Mouse (Mus musculus): ENCODE results near the gene Ticrr. TPM values are rescaled to one million over a fixed set of nuclear protein-coding genes. Genes with fewer than 3 reads are reported as not detected.

Ticrr gene
- total RNA-seq, 2 experiments from 2014 or later: 0.11 to 0.19 TPM

DNA sequence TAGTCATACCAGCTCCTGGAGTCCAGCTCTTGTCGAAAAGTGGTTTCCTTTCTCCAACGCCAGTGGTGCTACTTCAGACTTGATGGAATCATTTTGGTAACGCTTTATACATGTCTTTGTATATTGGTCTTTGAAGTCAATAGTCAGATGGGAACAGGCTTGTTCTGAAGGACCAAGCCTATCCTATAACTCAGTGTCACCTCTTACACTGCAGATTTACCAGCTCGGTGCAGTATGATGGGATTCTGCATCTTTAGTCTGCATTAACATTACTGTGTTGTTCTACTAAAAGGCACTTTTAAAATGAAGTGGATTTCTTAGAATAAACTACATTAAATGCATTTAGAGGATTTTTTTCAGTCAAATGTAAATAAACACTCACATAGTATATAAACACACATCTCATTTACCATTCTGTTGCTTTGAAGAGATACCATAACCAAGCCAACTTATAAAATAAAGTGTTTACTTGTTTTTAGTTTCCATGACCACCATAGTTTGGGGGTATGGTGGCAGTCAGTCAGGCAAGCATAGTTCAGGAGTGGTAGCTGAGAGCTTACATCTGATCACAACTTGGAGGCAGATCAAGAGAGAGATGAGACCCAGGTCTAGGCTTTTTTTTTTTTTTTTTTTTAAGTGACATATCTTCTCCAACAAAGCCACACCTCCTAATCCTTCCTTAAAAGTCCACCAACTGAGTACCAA lies 11.1 kb downstream of the Ticrr start:
- intact Hi-C loops (cut with DNase I): no loop called here
- no peak for DNase-seq

DNA sequence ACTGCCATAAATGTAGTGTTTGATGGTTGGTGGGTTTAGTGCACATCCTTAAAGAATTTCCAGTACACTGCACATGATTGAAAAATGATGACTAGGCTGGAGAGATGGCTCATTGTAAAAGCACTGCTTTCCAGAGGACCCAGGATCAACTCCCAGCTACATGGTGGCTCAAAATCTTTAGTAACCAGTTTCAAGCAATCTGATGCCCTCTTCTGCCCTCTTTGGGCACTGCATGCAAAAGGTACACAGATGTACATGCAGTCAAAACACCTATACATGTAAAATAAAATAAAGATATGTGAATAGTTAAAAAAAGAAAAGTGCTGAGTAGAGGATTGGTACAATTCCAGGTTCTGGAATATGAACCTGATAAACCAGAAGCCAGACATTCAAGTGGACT lies 19.2 kb downstream of the Ticrr start:
- DNase-seq: no peak
- intact Hi-C loops (cut with DNase I): no loop called here

DNA sequence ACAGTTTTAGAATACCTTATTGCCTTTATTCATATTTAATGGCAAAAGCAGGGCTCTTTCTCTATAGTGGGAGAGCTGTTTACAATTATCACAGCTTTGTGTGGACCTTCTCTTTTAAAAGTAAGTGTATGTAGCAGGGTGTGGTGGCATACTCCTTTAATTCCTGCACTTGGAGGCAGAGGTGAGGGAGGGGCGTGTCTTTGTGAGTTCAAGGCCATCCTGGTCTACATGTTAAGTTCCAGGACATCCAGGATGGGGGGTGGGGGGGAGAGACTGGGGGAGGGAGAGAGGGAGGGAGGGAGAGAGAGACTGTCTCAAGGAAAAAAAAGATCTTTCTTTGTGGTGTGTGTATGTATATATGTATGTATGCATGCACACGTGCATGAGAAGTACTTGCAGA lies 20.2 kb downstream of the Ticrr start:
- intact Hi-C loops (cut with DNase I): no loop called here
- DNase-seq: no peak

DNA sequence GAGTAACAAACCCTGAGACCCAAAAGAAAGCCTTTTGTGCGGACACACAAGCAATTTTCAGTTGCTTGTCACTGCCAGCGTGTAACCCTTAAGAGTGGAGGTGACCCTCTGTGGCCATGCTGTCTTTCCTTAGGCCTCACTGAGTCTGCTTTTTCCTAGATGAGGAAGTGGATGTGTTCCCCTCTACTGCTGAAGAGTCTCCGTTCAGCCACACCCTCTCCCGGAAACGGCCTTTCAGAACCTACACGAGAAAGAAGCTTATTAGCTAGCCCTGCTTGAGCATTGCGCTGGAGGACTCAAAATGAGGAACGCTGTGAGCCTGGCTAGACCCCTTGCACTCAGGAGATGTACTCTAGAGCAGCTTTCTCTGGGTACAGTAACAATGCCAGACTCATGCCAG lies 36.5 kb downstream of the Ticrr start:
- intact Hi-C loops (cut with DNase I): no loop called here
- no peak for DNase-seq

DNA sequence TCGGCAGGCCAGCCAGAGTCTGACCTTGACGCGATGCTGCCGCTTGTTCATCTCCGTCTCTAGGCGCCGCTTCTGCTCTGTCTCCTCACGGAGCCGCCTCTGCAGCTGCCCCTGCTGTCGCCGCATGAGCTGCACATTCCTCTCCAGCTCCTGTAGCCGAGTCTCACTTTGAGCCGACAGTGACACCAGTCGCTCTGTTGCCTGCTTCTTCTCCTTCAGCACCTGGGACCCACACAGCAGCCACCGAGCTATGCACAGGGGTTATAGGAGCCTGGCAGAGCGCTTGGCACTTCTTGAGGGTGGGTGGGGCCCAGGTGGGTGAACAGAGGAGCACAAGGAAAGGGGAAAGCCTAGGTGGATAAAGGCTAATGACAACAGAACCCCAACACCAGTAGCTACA lies 42.8 kb downstream of the Ticrr start:
- no peak for DNase-seq
- intact Hi-C loops (cut with DNase I): no loop called here

DNA sequence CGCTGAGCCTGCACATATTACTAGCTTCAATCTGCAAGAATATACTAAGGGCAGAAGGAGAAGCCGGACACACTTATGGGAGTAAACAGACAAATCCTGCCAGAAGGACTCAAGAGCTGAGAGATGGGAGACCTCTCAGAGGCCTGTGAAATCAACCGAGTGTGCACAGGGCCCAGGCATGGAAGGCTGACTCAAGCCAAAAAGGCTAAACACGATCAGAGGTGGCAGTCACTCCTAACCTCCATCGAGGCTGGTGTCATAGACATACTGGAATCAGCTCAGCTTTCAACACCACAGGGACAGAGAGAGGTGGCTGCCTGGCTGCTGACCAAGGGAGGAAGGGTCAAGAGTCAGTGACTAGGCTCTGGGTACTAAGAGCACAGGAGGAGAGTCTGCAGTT lies 45.2 kb downstream of the Ticrr start:
- intact Hi-C loops (cut with DNase I): no loop called here

DNA sequence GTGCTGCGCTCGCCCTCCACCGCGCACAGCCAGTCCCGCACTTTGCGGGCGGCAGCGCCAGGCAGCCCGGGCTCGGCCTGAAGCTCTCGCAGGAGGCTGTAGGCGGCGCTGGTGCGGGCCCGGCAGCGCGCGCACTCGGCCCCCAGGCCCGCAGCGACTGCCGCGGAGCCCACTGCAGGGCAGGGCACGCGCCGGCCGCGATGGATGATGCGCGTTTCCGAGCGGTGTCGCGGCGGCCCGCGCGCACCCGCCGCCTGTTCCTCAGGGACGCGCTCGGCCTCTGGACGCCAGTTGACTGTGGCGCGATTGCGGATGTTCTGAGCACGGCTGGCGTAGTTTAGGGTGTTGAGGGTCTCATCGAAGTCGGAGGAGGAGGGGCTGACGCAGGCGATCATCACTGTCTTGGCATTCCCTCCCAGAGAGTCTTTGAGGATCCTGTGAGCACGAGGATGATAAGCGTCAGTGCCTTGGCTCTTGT lies 50.2 kb downstream of the Ticrr start:
- intact Hi-C loops (cut with DNase I): no loop called here
- no peak for DNase-seq

More for the DNA sequence above, 45.2 kb downstream of the Ticrr start:
- no peak for DNase-seq

DNA sequence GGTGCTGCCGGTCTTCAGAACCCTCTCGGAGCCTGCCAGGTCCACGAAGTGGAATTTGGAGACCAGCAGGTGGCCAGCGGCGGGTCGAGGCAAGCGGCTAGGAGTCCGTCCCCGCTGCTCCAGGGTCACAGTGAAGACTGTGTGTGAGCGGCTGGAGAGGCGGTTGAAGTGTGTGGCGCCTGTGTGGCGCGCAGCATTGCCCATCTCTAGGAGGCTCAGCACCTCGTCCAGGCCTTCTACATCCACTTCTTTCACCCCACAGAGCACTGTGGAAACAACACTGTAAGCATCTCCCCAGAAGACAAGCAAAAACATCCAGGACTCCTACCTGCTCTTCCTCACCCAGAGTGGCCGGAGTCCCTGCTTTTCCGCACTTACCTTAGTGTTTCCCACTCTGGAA lies 50.8 kb downstream of the Ticrr start:
- intact Hi-C loops (cut with DNase I): no loop called here
- DNase-seq: no peak

DNA sequence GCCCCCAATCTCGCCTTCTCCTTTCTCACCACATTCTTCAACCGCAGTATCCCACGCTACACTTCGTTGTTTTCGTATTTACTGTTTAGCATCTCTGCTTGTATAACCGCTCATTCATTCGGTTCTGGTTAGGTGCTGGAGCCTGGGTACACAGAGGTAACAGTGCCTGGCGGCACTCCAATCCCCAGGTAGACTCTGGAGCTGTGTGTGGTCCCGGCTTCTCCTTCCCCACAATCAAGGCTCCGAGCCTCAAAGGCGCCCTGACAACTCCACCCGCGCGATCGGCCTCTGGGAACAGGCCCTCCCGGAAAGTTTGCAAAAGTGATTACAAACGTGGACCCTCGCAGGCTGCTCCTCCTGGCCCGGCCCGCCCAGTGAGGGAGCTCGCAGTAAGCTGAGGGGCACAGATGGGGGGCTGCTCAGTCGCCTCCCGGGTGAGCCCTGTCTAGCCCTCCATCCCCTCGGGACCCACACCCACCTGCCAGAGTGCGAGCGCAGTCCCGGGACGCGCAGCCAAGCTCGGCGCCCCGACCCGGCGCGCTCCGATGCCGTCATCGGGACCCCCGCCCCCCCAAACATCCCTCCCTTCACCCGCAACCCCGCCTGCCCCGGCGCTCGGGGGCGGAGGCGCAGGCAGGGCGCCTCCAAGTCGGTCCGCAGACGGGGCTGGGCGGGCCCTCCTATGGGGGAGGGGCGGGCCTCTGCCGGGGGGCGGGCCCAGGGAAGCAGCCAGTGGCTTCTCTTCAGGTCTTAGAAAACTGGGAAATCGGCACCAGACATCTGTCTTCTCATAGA lies 55.4 kb downstream of the Ticrr start, which contains the start of gene Kif7:
Gene Kif7, minus strand, starts transcription at position 534 of the 795 bp plus-strand sequence.
- peak; percentile 77 to 82 for DNase-seq

DNA sequence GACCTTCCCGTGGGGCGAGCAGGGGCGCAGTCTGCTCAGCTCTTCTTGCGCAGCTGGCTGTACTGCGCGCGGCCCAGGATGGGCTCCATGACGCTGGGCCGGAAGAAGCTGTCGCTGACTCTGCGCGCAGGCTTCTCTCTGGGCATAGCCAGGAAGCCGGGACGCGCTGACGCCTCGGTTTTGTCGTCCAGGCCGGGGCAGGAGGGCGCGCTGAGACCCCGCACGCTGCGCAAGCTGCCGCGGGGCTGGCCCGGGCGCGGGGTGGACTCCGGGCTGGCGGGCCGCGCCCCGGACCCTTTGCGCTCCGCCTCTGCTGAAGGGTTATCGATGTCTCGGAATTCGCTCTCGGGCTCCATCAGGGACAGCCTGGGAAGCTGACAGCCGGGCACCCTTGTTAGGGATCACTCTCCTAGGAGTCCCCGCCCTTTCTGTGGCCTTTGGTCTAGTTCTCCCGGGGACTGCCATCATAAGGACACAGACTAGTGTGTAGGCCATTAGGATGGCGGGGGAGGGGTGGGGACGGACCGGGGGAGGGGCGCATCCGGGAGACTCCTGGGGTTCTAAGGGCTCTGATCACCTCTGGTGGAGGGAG lies 61.5 kb downstream of the Ticrr start:
- intact Hi-C loops (cut with DNase I): no loop called here
- DNase-seq: peak; percentile 65 to 68

More for the DNA sequence above, 55.4 kb downstream of the Ticrr start, which contains the start of gene Kif7:
- intact Hi-C loops (cut with DNase I): no loop called here

DNA sequence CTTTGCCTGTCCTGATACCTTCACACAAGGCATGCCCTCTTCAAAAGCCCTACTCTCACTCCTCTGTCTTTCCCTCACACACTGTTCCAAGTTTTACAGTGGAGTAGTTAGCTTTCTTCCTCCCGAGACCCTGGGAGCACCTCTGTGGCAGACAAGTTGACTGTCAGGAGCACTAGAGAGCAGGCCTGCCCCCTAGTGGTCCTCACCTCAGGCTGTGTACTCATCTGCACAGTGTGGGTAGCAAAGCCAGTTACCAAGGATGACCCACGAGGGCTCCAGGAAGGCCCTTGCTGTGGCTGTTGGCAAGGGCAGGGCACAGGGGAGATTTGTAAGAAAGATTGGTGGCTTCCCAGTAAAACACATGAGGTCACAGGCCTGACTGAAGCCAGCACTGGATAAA lies 67.1 kb downstream of the Ticrr start:
- peak; percentile 36 to 71 for DNase-seq
- intact Hi-C loops (cut with DNase I): loop anchor here (5.0 kb wide), 2 partner anchors 65 to 230 kb away; partner anchors contain the start of gene Ticrr

DNA sequence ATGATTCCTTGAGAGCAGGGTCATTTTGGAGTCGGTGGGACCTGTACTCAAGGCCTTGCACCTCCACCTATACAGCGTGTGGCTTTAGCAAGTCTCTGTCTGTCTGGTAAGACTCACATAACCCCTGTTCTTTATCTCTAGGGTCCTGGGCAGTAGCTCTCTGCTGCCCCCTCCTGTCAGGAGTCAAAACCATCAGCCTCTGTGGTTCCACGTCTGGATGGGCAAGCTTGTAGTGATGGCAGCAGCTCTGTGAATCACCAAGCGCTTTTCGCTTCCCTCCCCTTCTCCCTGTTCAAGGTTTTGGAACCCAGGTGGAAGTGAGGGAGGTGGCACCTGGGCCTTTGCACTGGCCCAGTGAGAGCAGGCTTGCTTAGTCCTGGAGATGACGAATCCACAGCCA lies 68.2 kb downstream of the Ticrr start:
- DNase-seq: peak; percentile 63 to 69
- intact Hi-C loops (cut with DNase I): loop anchor here (5.0 kb wide), 2 partner anchors 66 to 231 kb away; partner anchors contain the start of gene Ticrr

DNA sequence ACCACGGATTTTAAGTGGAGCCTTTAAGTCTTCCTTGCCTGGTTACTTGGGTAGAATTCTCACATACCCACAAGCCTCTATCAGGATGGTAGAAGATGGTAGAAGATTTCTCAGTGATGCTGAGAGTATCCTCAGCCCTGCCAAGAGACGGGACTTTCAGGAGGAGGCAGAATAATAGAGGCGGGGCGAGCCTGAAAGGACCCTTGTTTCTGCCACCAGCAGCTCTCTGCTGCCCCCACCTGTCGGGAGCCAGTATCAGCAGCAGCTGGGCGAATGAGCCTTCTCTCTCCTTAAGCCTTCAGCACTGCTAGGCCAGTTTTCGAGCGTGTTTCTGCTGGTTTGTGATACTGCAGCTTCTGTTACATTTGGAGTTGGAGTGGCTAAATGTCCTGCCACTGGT lies 69.2 kb downstream of the Ticrr start:
- intact Hi-C loops (cut with DNase I): loop anchor here (1.0 to 5.0 kb wide), 3 partner anchors 67 to 232 kb away; partner anchors contain the start of gene Ticrr
- DNase-seq: peak; percentile 68 to 78

DNA sequence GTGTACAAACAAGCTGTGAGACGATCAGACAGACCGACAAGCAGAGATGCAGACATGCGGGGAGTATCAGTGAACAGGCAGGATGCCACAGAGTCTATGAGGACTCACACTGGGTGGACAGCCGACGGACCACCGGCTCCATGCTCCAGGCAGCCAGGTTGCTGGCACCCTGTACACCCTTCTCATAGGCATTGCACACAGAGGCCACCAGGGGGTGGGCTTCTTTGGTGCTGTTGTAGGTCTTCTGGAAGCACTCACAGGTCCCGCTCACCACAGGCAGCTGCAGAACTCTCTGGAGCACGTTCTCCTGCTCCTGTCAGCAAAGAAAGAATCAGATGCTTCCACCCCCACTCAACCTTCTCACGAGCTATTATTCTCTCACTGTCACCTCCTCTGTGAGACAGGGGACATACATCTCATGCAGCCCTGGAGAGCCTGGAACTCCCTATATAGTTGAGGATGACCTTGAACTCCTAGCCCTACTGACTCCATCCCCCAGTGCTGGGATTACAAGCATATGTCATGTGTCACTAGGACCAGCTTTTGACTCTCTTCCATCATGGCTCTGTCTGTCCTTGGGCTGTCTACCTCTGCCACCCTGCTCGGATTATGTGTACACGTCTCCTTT lies 69.9 kb downstream of the Ticrr start:
- DNase-seq: no peak
- intact Hi-C loops (cut with DNase I): loop anchor here (1.0 to 5.0 kb wide), 3 partner anchors 68 to 233 kb away; partner anchors contain the start of gene Ticrr

DNA sequence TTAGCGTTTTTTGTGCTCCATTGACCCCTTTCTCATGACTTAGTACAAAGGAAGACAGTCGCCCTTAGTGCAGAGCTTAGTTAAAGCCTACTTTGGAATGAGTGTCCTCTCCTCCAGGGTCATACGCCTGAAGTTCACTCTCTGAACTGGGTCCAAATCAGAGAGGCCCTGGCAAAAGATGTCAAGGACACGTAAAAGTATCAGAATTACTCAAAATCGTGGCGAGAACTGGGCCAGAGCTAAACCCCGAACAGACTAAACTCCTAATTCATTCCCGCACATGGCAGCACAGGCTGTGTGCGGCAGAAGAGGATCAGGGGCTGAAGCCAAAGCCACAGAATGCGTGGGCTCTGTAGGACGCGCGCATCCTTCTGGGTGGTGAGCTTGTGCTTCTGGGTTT lies 71.4 kb downstream of the Ticrr start:
- intact Hi-C loops (cut with DNase I): no loop called here
- DNase-seq: no peak

DNA sequence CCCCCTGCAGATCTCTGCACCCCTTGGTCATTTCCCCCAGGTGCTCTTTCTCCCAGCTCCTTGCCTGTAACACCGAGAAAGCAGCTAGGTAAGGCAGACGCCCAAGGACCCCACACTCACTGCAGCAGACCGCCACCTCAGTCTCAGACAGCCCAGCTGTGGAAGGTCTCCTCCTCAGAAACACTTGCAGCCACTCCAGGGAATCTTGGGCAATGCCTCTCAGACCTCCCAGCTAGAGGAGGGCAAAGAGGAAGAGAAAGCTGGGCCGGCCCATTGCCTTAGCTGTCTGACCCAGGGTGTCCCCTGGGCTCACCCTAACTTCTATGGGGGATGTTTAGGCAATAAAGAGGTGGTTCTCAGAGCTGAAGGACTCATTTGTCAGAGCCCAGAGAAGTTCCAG lies 72.6 kb downstream of the Ticrr start, which contains the start of gene Plin1:
Gene Plin1, minus strand, starts transcription at position 282 of the 400 bp plus-strand sequence.
- intact Hi-C loops (cut with DNase I): no loop called here
- DNase-seq: no peak

DNA sequence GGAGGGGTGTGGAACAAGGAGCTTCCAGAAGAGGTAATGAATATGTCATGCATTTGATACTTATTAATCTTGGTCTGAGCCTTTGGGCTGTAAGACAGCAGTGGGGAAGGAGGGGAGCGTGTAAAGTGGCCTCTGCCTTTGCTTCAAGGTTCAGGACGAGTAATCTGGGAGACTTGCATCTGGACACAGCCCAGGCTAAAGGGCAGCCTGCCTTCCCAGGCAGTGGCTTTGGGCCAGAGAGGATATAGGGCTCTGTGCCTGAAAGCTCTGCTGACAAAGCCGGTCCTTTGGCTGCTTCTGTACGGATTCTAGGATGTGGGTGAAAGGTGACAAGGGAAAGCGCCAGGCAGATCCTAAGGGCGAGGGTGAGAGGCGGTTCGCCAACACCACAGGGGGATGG lies 74.6 kb downstream of the Ticrr start:
- DNase-seq: peak; percentile 55 to 67
- intact Hi-C loops (cut with DNase I): no loop called here

DNA sequence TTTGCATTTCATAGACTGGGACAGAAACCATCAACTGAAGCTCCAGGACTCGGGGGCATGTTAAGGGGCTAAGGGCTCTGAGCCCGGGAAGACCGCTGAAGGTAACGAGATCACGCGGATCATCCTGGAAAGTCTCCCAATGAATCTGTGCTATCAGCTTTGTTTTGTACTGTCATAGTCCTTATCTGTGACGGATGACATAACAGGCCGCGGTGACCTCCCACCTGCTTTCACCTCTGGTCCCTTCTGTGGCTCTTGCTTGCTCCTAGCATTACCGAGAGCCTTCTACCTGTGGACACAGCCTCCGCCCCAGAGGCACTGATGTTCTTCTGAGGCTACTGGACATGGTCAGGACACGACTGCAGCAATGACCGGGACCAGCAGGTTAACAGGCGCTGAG lies 76.5 kb downstream of the Ticrr start:
- DNase-seq: no peak
- intact Hi-C loops (cut with DNase I): no loop called here

DNA sequence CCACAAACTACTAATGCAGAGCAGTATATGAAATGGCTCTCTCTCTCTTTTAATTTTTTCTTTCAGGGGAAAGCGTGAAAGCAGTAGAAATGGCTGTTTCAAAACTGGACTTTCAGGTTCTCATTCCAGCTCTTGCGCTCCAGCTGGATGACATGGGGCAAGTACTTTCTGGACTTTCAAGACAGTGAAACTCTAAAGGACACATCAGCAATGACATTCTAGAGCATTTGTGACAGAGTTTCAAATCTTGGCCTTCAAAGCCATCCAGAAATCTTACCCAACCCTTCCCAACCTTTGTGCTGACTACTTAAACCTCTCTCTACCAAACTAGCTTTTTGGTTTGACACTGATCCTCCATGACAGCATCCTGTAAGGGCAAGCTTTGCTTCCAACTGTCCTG lies 78.9 kb downstream of the Ticrr start:
- intact Hi-C loops (cut with DNase I): no loop called here
- DNase-seq: no peak

DNA sequence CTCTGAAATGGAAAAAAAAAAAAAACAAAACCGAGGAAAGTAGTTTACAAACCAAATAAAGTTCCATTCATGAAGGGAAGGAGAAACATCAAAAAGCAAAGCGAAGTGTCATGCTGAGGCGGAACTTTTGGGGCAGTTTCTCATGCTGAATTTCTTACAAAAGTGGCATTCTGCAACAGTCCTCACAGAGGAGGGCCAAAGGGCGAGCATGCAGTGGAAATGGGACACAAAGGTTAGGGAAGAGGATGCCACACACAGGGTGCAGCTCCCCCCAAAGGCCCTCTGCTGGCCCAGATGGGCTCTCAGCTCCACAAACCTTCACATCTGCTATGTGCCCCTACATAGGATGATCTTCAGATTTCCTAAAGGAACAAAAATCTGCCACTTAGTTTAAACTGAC lies 80.3 kb downstream of the Ticrr start:
- intact Hi-C loops (cut with DNase I): no loop called here

DNA sequence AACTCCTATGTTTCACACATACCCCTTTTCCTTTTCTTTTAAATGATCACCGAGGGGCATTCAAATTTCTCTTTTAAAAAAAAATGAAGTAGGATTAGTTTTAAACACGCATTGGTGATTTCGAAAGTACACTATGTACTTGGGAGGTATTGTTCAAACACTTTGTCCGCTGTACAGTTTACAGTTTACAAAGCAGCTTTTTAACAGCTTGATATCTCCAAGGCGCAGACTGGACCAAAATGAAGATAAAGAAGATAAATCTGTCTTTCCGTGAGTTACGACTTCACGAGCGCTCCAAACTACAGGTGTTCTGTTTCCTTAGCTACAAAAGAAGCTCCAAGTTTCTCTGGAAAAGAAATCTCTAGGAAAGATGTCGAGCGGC lies 82.3 kb downstream of the Ticrr start:
- intact Hi-C loops (cut with DNase I): no loop called here
- DNase-seq: no peak

More for the DNA sequence above, 80.3 kb downstream of the Ticrr start:
- no peak for DNase-seq

Measured in heart, postnatal 36 days (tissue).